Mouse (Mus musculus): Measurements from ENCODE around the gene Prss41. TPM values are rescaled to one million over a fixed set of nuclear protein-coding genes. Genes with fewer than 3 reads are reported as not detected.
"Not testable (repeated sequence)": the region's sequence is repeated elsewhere in the genome, so short reads cannot be mapped to it uniquely, and the experiment has no call there.

The Prss41 gene
- 1 to 10 TPM; 2.0 to 2.1 TPM for total RNA-seq (2021)

- no peak for DNase-seq
These were observed at the start of gene Prss41, which contains the start of gene Prss32 for GRCm38 (mm10) chr17:23843812-23844273. Gene Prss41 (minus strand): TSS chr17:23844172. Gene Prss32 (plus strand): TSS chr17:23843855.

DNA sequence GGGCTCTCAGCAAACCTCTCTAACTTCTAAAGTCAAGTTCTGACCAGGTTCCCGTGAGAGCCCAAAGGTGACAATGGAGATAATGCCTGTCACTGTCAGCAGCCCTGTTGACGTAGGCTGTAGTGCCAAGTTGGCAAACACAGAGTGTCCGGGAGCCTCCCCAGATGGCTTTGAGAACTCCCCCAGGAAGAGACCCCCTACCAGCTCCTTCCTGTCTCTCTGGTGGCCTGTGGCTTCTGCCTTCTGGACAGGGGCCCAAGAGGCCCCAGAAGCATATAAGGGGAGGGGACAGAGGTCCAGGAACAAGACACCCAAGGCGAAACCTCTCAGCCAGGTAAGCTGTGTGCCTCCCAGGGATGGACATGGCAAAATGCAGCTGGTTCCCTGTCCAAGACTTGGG, 36.6 kb upstream of the Prss41 start, which contains the start of the genes Dcpp1 and Dcpp2:
TSS of gene Dcpp1 (plus strand) at position 301 of the 400 bp plus-strand sequence.
TSS of gene Dcpp2 (plus strand) at position 305 of the 400 bp plus-strand sequence.
- not testable (repeated sequence) for DNase-seq

GRCm38 (mm10) chr17:23877166-23877565, 33.2 kb upstream of the Prss41 start:
- DNase-seq = no peak

DNA sequence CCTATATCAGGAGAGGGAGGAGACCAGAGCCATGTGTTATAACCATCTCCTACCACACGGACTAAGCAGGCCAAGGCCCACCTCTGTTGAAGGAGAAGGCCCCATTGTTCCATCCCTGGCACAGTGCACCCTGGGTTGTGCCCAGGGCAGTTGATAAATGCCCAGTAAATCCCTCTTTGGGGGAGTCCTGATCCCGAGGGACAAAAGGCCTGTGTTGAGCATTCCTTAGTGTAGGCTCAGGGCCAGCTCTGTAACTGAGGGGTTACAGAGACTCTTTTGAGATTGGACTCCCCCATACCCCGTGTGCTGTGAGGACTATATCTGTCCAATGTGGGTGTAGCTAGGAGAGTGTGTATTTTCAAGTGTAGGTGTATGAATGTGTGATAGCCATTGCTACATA, 32.8 kb upstream of the Prss41 start:
- DNase-seq = peak; percentile 18 to 28

GRCm38 (mm10) chr17:23873884-23874856, 30.2 kb upstream of the Prss41 start:
- DNase-seq = peak in 1 of 2 experiments; percentile 16

- DNase-seq = no peak
These were observed 24.5 kb upstream of the Prss41 start for GRCm38 (mm10) chr17:23868513-23868912.

GRCm38 (mm10) chr17:23867756-23868155, 23.8 kb upstream of the Prss41 start, which contains the start of gene Prss21:
Gene Prss21 (plus strand): TSS chr17:23868056.
- DNase-seq = no peak

DNA sequence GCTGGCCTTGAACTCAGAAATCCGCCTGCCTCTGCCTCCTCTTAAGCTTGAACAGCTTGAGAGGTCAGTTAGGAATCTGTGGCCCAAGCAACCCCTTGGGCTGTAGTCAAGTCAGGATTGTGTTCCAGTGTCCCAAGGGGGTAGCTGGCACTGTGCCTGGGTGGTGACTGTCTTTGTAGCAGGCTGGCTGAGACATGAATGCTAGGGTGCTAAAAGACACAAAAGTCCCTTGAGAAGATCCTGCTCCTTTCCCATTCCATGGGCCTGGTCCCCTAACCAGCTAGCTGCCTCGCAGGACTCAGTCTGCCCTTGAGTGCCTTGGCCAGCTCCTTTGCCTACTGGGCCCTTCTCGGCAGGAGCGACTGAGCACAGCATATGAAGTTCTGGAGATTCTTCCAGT, 19.0 kb upstream of the Prss41 start:
- no peak for DNase-seq

GRCm38 (mm10) chr17:23857913-23858312, 13.9 kb upstream of the Prss41 start:
- DNase-seq = no peak

GRCm38 (mm10) chr17:23857193-23857592, 13.2 kb upstream of the Prss41 start:
- DNase-seq = no peak

- DNase-seq = no peak
These were observed 10.3 kb upstream of the Prss41 start for GRCm38 (mm10) chr17:23854229-23854765.

GRCm38 (mm10) chr17:23853292-23853691, 9.3 kb upstream of the Prss41 start:
- no peak for DNase-seq

DNA sequence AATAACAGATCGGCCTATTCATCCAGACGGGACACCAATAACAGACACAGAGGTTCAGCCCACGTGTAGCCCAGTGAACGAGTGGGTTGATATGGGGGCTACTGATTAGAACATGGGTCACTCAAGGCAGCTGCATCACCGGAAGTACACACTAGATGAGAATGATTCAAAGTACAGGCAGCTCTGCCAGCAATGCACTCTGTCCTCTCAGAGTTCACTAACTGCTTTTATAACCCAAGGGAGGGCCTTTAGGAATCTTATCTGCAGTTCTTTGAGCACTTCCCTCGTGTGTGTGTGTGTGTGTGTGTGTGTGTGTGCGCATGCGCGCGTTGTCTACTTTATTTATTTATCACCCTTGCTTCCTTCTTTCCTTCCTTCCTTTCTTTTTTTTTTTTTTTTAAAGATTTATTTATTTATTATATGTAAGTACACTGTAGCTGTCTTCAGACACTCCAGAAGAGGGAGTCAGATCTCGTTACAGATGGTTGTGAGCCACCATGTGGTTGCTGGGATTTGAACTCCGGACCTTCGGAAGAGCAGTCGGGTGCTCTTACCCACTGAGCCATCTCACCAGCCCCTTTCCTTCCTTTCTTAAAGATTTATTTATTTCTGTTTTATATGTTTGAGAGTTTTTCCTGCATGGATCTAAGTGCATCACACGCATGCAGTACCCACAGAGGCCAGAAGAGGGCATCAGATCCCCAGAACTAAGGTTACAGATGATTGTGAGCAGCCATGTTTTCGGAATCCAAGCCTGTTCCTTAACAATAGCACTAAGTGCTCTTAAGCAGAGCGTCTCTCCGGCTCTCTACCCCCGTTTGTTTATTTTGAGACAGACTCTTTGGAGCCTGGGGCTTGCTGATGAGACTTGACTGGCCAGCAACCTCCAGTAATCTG, 7.1 kb upstream of the Prss41 start:
- DNase-seq = peak in 1 of 2 experiments; percentile 21

DNA sequence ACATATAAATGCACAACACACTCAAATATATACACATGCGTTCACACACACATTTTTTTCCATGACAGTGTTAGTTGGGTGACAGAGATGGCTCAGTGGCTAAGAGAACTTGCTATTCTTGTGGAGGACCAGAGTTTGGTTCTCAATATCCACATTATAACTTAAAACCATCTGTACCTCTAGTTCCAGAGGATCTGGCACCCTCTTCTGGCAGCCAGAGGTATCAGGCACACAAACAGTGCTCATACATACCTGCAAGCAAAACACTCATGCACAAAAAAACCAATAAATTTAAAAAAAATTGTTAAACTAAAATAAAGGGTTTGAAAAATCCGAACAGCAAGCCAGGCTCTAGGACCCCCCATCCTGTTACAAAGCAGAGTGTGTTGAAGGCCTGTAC, 6.1 kb upstream of the Prss41 start:
- DNase-seq = no peak

DNA sequence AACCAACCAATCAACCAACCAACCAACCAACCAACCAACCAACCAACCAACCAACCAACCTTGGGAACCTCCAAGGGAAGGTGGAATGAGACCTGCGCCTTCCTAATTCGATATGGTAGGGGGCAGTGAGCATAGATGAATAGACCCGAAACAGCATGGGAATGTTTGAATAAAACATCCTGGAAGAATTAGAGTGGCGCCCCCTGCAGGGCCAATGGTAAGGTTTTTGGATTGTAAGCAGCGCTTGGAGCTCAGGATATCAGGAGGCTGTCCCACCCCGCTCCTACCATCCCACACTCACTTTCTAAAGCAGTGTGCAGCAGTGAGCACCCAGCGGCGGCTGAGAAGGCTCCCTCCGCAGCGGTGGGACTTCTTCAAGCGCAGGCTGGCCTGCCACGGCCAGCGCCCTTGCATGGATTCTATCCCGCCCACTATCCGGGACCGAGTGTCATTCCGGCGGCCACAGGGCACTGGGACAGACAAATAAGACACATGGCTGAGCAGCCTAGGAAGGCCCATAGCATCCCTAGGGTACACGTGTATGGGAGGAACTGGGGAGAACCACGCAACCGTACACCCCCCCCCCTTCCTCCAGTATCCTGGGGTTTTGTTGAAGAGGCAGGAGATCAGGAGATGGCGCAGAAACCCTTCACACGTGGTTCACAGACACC, 696 bp downstream of the Prss41 start:
- DNase-seq = no peak

DNA sequence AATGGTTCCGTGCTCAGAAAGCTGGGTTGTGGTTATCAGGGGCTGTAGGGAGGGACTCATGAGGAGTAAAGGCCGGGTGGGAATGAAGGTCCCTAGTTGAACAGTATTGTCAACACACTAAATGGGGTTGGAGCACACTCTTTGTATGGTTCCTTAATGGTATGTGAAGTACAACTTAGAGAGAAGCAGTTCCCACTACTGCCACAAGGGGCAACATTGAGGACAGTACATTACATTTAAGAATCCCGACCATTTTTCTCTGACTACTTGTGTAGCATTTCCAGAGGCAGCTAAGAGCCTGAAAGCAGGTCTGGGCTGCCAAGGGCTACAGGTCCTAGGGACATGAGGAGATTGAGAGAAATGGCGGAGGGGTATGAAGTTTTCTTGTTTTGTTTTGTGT, 2.8 kb downstream of the Prss41 start:
- DNase-seq = no peak

DNA sequence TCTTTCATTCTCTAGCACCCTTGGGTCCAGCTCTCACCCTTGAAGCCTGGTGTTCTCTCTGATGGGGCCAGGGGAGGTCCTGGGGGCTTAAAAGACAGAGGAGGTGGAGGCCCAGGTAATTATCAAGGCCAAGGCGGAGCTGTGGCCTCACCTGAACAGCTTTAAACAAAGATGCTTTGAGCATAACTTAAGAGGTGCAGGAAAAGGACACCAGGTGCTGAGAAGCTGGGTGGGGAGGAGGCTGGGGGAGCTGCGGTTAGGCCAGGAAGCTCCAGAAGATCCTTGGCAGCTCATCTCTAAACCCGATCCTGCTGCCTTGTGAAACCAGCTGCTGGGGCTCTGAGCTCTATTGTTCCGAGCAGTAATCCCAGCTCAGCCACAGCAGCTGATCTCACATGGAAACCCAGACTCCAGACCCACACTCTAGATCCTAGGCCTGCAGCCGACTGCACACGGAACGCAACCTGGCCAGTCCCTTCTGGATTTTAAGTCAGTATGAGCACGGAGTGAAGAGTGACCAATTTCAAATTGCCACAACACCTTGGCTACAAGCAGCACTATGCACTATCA, 7.9 kb downstream of the Prss41 start, which contains the start of gene Prss33:
TSS of gene Prss33 (minus strand) at position 51 of the 570 bp plus-strand sequence.
- DNase-seq = no peak

GRCm38 (mm10) chr17:23831201-23831600, 12.8 kb downstream of the Prss41 start:
- no peak for DNase-seq

- DNase-seq = peak; percentile 83 to 85
These were observed 14.8 kb downstream of the Prss41 start, which contains the start of gene Elob for GRCm38 (mm10) chr17:23829064-23829619. Gene Elob (minus strand): TSS chr17:23829136.

DNA sequence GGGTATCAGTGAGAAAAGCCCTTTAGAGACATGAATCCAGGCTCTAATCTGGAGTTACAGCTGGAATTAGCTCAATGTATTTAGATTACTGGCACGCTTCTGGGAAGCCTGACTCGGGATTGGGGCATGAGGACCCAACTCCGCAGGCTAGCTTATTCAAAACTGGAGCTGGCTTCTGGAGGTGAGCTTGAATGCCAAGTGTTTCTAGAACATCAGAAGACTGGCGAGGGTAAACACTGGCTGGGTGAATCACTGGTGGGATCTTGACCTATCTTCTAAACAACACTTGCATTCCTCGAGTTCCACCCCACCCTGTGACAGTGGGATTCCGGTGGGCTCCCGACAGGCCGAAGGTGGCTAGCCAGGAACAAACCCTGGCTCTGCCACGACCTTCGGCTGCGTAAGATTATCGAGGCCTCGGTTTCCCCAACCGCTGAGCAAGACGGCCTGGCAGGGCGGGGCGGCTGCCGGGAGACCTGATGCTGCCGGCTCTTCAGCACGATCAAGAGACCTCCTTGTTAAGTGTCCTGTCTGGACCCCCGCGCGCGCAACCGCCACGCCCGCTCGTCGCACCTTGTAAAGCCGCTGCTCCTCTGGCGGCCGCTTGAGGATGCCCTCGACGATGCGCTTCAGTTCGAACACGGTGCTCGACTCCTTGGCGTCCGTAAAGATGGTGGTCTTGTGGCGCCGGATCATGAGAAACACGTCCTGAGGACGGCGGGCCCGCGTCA, 15.5 kb downstream of the Prss41 start:
- peak; percentile 57 to 67 for DNase-seq
